Mouse (Mus musculus) kidney, adult 2 months (tissue): ENCODE data around the gene Rita1.

Experiments
- CTCF ChIP-seq: fragments of 200-500 bp; conservative IDR thresholded peaks from 2 replicates; pipeline ENCODE4 v1.5.1; 2011; ENCODE audit warnings: low read depth, mild to moderate bottlenecking, control low read depth, low read length, moderate library complexity, mixed read lengths; ENCODE audit not compliant: insufficient read depth, insufficient read length
- POLR2A ChIP-seq: fragments of 200-500 bp; IDR thresholded peaks from one replicate; pipeline ENCODE4 v1.6.1; 2011; ENCODE audit warnings: low read depth, low read length, control low read depth

- TF ChIP-seq POLR2A (no peak), CTCF (no peak)
These were observed 38.8 kb upstream of the Rita1 start for GRCm38 (mm10) chr5:120651230-120651629.
